16 mouse cellular contexts compared by ENCODE assay signal in genomic region chr1:73399178-73399577, GRCm38 (mm10).
A peak's percentile ranks its signal among the peaks of the same experiment; 100 is the strongest.
DNase-seq lines count a peak whose midpoint lies in the region; ATAC-seq and TF ChIP-seq lines count a peak whose summit lies in the region.
"Had no signal": no experiment of that assay in that cellular context is flagged by ENCODE, and none has a peak within 500 bp of the region (broad histone marks: within the 10 kb centered on the region; RNA-seq: fewer than 3 reads in every experiment).

No protein-coding gene starts in this region.

- H3K9ac ChIP-seq in kidney, embryonic 15.5 days: no peak overlapping the region
- H3K9ac ChIP-seq: heart, embryonic 15.5 days; hindbrain, embryonic 12.5 days had no signal

- DNase-seq in kidney, postnatal 25 days: no peak
- DNase-seq in brain, embryonic 14.5 days (ENCODE audit: low read depth): peak; percentile 2
- peak; percentile 58 for DNase-seq in embryo, embryonic 10.5 days (ENCODE audit: low spot score)
- DNase-seq in lung, postnatal 36 days: peak; percentile 5
- DNase-seq in right cerebral cortex, postnatal 36 days (ENCODE audit: low spot score in 2 of 2): no peak
- DNase-seq in gastrocnemius, postnatal 25 days: no peak
- DNase-seq: adrenal gland, adult 8-10 months; cerebellum, adult 9-11 months; gastrocnemius, postnatal 14 days; layer of hippocampus, postnatal 36 days; midbrain, embryonic 14.5 days had no signal

- WGBS in kidney, embryonic 15.5 days: 34% methylated on average over 3 of the region's 3 CpGs

- TF ChIP-seq POLR2A in brain, embryonic 14.5 days (IDR thresholded peaks at IDR 0.05; ENCODE audit: borderline replicate concordance, extremely low read depth, insufficient read depth, insufficient read length, poor library complexity, severe bottlenecking): no peak

- H3K9me3 ChIP-seq in kidney, embryonic 15.5 days (replicated peaks): no peaks in the 10 kb centered on the region
- H3K9me3 ChIP-seq: forebrain, embryonic 10.5 days; G1E; heart, embryonic 15.5 days; hindbrain, embryonic 12.5 days had no signal

- H3K36me3 ChIP-seq in kidney, embryonic 15.5 days: no peaks in the 10 kb centered on the region
- H3K36me3 ChIP-seq: forebrain, embryonic 10.5 days; G1E; heart, embryonic 15.5 days; hindbrain, embryonic 12.5 days had no signal

- H3K4me1 ChIP-seq in kidney, embryonic 15.5 days: peaks cover 24% of the 10 kb centered on the region
- H3K4me1 ChIP-seq: heart, embryonic 15.5 days; hindbrain, embryonic 12.5 days had no signal

- peak; percentile 91 for ATAC-seq in kidney, embryonic 15.5 days (replicated peaks; ENCODE audit: low FRiP score)

- no peak for TF ChIP-seq CTCF in brain, embryonic 14.5 days (IDR thresholded peaks at IDR 0.05; ENCODE audit: borderline replicate concordance, extremely low read depth, insufficient read depth, insufficient read length)

- H3K4me2 ChIP-seq in kidney, embryonic 15.5 days: no peak overlapping the region
- H3K4me2 ChIP-seq: heart, embryonic 15.5 days; hindbrain, embryonic 12.5 days had no signal

- no peak overlapping the region for H3K4me3 ChIP-seq in kidney, embryonic 15.5 days (replicated peaks)
- H3K4me3 ChIP-seq: forebrain, embryonic 10.5 days; heart, embryonic 15.5 days; hindbrain, embryonic 12.5 days had no signal

- no peaks in the 10 kb centered on the region for H3K27me3 ChIP-seq in kidney, embryonic 15.5 days
- H3K27me3 ChIP-seq: heart, embryonic 15.5 days; hindbrain, embryonic 12.5 days had no signal

- peak overlapping the region; percentile 65 for H3K27ac ChIP-seq in kidney, embryonic 15.5 days
- H3K27ac ChIP-seq: forebrain, embryonic 10.5 days; heart, embryonic 15.5 days; hindbrain, embryonic 12.5 days had no signal

Comparison
In these comparisons a context has a peak if more than half of its experiments do, and no peak if none do; other contexts are left out.
1. DNase-seq: peak in brain, embryonic 14.5 days (single experiment), embryo, embryonic 10.5 days (single experiment) and lung, postnatal 36 days (single experiment); none in kidney, postnatal 25 days (0 of 2), right cerebral cortex, postnatal 36 days (0 of 2) and gastrocnemius, postnatal 25 days (single experiment).